Mouse (Mus musculus) kidney, embryonic 15.5 days (tissue): Measurements from ENCODE around the gene Lypd6b. TPM values are rescaled to one million over a fixed set of nuclear protein-coding genes. Genes with fewer than 3 reads are reported as not detected.
A peak's percentile ranks its signal among the peaks of the same experiment; 100 is the strongest.

Source experiments
- ATAC-seq: fragments of 200-750 bp; cut with Nextera tagmentation; replicated peaks from 2 replicates; pipeline ENCODE4 v1.8.0; 2017; ENCODE audit warnings: moderate TSS enrichment; ENCODE audit not compliant: low FRiP score
- H3K27ac ChIP-seq: fragments of 300-500 bp; sonication (generic); 2 replicates; pipeline ENCODE4 v1.5.1; 2015; ENCODE audit warnings: mild to moderate bottlenecking, inconsistent platforms
- H3K27me3 ChIP-seq: fragments of 300-500 bp; sonication (generic); 2 replicates; pipeline ENCODE4 v1.6.1; 2015; ENCODE audit warnings: inconsistent platforms
- H3K36me3 ChIP-seq: fragments of 300-500 bp; sonication (generic); 2 replicates; pipeline ENCODE4 v1.6.1; 2015; ENCODE audit warnings: inconsistent platforms
- H3K4me1 ChIP-seq: fragments of 300-500 bp; sonication (generic); 2 replicates; pipeline ENCODE4 v1.6.1; 2015; ENCODE audit warnings: inconsistent platforms
- H3K4me2 ChIP-seq: fragments of 300-500 bp; sonication (generic); 2 replicates; pipeline ENCODE4 v1.6.1; 2015; ENCODE audit warnings: moderate library complexity, mild to moderate bottlenecking, inconsistent platforms
- H3K4me3 ChIP-seq: fragments of 300-500 bp; sonication (generic); replicated peaks from 2 replicates; pipeline ENCODE4 v1.5.1; 2015; ENCODE audit warnings: mild to moderate bottlenecking, inconsistent platforms
- H3K9ac ChIP-seq: fragments of 300-500 bp; sonication (generic); 2 replicates; pipeline ENCODE4 v1.6.1; 2015; ENCODE audit warnings: mild to moderate bottlenecking, inconsistent platforms
- H3K9me3 ChIP-seq: fragments of 300-500 bp; sonication (generic); replicated peaks from 2 replicates; pipeline ENCODE4 v1.6.1; 2016; ENCODE audit warnings: inconsistent platforms
- WGBS: fragments of 180-500 bp; shearing (Covaris S2); methylation state at CpG from one replicate; pipeline ENCODE4 v1.1.7; 2015; ENCODE audit warnings: mixed read lengths; 5-methylcytosine and 5-hydroxymethylcytosine counted together
- polyA plus RNA-seq: library from polyadenylated mRNA; unstranded; fragments of >200 nt; fragmentation: Nextera tagmentation; extraction: Ambion mirVana; gene quantifications from 2 replicates; pipeline ENCODE4 v1.2.1, GENCODE M21; 2015

Gene Lypd6b
- 10.0 and 11.6 TPM in 2 replicates for polyA plus RNA-seq

DNA sequence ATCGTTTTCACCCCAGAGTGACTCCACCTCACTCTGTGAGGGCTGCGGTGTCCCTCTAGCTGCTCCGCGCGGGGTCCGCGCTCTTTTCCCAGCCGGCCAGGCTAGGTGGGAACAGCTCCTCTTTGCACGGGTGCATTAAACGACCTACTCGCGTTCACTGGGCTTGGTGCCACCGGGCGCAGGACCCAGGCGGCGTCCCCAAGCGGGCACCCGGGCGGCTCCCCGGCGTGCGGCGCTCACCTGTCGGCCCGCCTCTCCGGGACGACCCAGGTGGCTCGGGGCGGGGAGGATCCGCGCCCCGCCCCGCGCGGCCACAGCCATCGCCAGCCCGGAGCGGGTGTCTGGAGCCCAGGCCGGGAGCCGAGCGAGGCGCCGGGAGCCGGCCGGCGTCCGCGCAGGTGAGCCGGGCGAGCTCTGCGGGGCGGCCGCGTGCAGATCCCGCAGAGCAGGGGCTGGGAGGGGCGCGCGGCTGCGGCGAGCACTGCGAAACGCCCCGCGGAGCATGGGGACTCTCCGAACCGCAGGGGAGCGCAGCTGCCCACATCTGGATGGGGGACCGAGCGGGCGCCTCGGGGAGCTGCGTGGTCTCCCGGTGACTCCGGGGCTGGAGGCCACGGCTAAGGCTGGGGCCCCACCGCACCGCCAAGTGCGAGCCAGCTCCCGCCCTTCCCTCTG lies at the start of gene Lypd6b:
Gene Lypd6b (plus strand): TSS at position 313 of the 675 bp plus-strand sequence.
- peak; percentile 66 for ATAC-seq

DNA sequence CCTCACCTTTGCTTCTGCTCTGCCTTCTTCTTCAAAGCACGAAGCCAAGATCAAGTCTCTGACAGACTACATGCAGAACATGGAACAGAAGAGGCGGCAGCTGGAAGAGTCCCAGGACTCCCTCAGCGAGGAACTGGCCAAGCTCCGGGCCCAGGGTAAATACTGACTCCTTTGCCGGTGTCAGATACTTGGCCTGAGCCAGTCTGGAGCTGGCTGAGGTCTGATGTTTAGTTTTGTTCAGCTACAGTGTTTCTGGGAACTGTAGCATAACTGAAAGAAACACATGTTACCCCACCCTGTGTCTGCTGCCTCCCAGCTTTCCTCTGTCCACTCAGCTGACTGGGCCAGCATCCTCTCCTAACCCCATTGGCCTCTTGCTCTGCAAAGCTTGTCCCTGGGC lies 48.4 kb upstream of the Lypd6b start:
- 71% methylated on average over 5 of the region's 5 CpGs for WGBS
- Histone ChIP-seq H3K9me3 (no peaks in the 10 kb centered on the region), H3K4me2 (no peak overlapping the region), H3K4me3 (no peak overlapping the region), H3K4me1 (peaks cover 36% of the 10 kb centered on the region), H3K27ac (no peak overlapping the region), H3K9ac (no peak overlapping the region), H3K27me3 (no peaks in the 10 kb centered on the region), H3K36me3 (no peaks in the 10 kb centered on the region)
- ATAC-seq, result no peak

More for the DNA sequence above, at the start of gene Lypd6b:
- Histone ChIP-seq H3K27me3 (peaks cover 52% of the 10 kb centered on the region), H3K9me3 (no peaks in the 10 kb centered on the region), H3K4me2 (peak within 1 kb of the TSS; percentile 95), H3K27ac (0 out of 2 replicates have a peak within 1 kb of the TSS, but pooled peaks have one; percentile 18), H3K9ac (peak within 1 kb of the TSS; percentile 67), H3K4me3 (peak within 1 kb of the TSS; percentile 70), H3K36me3 (no peaks in the 10 kb centered on the region), H3K4me1 (peaks cover 23% of the 10 kb centered on the region)
- under 1% methylated on average over 73 of the region's 79 CpGs for WGBS

DNA sequence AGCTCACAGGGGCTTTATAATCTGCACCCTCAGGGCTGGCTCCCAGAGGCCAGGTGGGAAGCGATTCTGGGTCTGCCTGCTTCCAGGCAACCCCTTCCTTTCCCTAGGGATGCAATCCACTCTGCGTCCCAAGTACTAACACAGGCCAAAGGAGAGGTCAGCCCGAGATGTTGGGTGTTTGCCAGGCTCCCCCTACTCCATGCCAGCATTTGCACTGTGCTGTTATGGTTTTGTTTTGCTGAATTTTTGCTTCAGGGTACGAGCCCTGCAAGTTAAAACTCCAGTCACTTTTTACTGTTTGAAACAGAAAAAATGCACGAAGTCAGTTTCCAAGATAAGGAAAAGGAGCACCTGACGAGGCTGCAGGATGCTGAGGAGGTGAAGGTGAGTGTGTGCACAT lies 46.5 kb upstream of the Lypd6b start:
- Histone ChIP-seq H3K4me1 (peaks cover 44% of the 10 kb centered on the region), H3K4me3 (no peak overlapping the region), H3K36me3 (no peaks in the 10 kb centered on the region), H3K9ac (no peak overlapping the region), H3K4me2 (no peak overlapping the region), H3K27ac (no peak overlapping the region), H3K9me3 (no peaks in the 10 kb centered on the region), H3K27me3 (no peaks in the 10 kb centered on the region)
- 66% methylated on average over 6 of the region's 6 CpGs for WGBS
- ATAC-seq, result no peak

DNA sequence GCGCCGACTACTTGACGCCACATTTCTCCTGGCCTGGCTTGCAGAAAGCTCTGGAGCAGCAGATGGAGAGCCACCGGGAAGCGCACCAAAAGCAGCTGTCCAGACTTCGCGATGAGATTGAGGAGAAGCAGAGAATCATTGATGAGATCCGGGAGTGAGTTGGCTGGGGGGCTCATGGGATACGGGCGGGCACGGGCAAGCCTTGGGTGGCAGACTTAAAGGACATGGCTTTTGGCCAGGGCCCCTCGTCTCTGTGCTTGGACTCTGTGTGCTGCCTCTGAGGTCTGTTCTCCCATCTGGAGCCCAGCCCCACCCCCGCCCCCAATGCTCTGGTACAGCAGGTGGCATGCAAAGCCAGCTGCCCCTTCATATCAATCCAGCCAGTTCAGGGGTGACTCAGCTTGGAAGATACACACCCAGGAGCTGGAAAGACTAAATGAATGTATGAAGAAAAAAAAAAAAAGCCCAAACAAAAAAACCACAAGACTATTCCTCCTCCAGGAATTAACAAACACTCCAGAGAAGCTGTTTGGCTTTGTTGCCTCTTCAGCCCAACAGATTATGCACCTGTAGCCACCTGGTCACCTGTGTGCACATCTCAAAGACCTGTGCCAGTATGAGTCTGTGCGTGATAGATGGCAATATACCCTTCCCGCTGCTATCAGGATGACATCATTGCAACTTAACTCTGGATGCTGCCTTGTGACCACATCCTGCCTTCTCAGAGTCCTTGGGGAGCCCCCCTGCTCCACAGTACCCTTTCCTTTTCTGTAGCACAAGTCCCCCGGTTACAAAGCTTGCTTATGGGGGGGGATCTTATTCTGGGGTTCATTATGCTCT lies 45.4 kb upstream of the Lypd6b start:
- ATAC-seq, result no peak
- H3K4me1 ChIP-seq, result peaks cover 51% of the 10 kb centered on the region
- peak overlapping the region; percentile 73 for H3K27ac ChIP-seq
- H3K27me3 ChIP-seq, result no peaks in the 10 kb centered on the region
- H3K4me3 ChIP-seq, result no peak overlapping the region
- H3K36me3 ChIP-seq, result no peaks in the 10 kb centered on the region
- H3K9me3 ChIP-seq, result no peaks in the 10 kb centered on the region
- no peak overlapping the region for H3K4me2 ChIP-seq
- no peak overlapping the region for H3K9ac ChIP-seq
- 75% methylated on average over 16 of the region's 16 CpGs for WGBS

DNA sequence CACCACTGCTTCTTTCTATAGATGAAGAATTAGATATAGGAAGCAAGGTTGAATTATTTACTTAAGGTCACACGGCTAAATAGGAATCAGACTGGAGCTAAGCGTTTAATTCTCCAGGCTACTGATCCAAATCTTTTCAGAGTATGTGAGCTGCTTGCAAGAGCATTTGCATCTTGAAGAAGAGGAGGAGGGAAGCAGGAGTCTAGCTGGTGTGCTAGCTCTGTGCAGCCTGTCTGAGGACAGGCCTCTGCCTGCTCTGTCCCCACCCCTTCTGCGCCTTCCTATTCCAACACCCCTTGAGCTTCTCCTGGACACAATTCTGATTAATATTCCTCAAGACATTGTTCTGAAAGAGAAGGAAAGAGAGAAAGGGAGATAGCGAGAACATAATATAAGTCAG lies 44.6 kb upstream of the Lypd6b start:
- H3K27me3 ChIP-seq, result no peaks in the 10 kb centered on the region
- no peak overlapping the region for H3K4me3 ChIP-seq
- no peak overlapping the region for H3K4me2 ChIP-seq
- H3K27ac ChIP-seq, result peak overlapping the region; percentile 78
- peaks cover 58% of the 10 kb centered on the region for H3K4me1 ChIP-seq
- WGBS, result 64% methylated on average over 4 of the region's 4 CpGs
- no peaks in the 10 kb centered on the region for H3K9me3 ChIP-seq
- no peak for ATAC-seq
- no peak overlapping the region for H3K9ac ChIP-seq
- no peaks in the 10 kb centered on the region for H3K36me3 ChIP-seq

DNA sequence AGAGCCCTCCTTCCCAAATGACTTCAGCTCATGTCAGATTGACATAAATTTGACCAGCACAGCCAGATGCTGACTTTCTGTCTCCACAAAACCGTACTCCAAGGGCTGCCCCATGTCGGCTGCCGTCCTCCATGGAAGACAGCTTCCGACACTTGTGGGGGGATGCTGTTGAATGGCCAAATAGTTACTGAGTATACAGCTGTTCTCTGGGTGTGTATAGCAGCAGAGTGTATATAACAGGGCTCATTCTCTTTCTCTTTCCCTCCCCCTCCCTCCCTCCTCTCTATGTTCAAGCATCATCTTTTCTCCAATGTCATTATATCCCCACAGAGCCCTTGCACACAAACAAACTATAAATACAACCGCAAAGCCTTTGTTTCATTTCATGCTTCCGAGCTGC lies 43.7 kb upstream of the Lypd6b start:
- Histone ChIP-seq H3K9ac (no peak overlapping the region), H3K4me2 (peak overlapping the region; percentile 39), H3K9me3 (no peaks in the 10 kb centered on the region), H3K4me1 (peaks cover 58% of the 10 kb centered on the region), H3K36me3 (no peaks in the 10 kb centered on the region), H3K27me3 (no peaks in the 10 kb centered on the region), H3K4me3 (peak overlapping the region; percentile 16; the same call in 1 of the 2 replicates), H3K27ac (peak overlapping the region; percentile 78)
- ATAC-seq, result peak; percentile 37; the same call in 1 of the 2 replicates
- 19% methylated on average over 6 of the region's 6 CpGs for WGBS

DNA sequence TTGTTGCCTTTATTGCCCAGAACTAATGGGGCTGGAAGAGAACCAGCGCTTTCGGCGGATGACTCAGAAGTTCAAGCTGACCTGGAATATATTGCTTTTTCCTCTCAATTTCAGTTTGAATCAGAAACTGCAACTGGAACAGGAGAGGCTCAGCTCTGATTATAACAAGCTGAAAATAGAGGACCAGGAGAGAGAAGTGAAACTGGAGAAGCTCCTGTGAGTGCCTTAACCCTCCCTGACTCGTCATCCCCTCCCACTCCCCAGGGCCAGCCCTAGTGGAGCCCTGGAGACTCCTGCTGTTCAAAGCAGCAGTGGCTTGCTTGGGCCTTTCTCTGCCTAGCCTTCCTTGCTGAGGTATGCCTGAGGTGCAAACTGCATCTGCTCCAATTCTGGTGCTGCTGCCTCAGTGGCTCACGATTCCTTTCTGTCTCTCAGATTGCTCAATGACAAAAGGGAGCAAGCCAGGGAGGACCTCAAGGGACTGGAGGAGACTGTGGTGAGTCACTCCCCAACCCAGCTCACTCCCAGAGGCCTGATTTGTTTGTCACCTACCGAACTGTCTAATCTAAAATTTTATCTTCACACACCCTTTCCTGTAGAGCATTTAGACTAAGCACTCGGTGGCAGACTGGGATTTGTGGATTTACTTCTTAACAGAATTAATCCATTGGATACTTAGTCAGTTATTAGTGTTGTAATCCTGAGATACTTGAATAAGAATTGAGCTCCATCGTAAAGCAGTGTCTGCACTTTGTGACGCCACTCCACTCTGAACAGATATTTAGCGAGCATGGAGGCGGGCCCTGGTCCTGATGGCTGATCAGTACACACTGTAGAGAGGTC lies 43.0 kb upstream of the Lypd6b start:
- H3K36me3 ChIP-seq, result no peaks in the 10 kb centered on the region
- peak; percentile 68 for ATAC-seq
- H3K4me3 ChIP-seq, result peak overlapping the region; percentile 16; the same call in 1 of the 2 replicates
- peak overlapping the region; percentile 39 for H3K4me2 ChIP-seq
- no peak overlapping the region for H3K9ac ChIP-seq
- H3K27ac ChIP-seq, result peak overlapping the region; percentile 78
- H3K4me1 ChIP-seq, result peaks cover 58% of the 10 kb centered on the region
- H3K9me3 ChIP-seq, result no peaks in the 10 kb centered on the region
- 34% methylated on average over 11 of the region's 11 CpGs for WGBS
- H3K27me3 ChIP-seq, result no peaks in the 10 kb centered on the region

DNA sequence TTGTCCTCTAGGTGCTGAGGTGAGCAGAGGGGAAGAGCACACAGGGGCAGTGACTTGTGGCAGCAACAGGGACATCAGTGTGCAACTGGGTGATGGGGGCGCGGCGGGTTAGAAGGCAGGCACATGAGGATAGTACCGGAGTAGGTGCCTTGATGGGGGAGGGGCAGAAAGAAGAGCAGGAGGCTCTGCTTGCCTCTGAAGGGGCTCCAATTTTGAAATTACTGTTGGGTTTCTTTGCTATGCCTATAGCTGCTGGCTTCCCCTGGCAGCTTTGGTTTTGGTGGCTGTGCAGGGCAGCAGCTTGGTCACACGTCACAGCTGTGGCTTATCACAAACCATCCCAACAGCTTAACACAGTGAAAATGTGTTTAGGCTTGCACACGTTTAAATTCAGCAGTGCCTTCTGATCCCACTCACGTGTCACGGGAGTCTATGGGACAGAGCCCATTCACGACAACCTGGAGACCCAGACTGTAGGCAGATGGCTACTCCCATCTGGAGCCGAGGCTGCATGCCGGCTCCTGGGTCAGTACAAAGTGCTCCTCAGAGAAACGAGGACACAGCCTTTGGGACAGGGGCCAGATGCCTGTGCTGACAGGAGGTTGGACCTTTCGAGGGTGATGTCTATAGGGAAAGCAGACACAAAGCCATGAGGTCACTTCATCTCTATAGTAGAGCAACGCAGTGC lies 42.2 kb upstream of the Lypd6b start:
- 61% methylated on average over 14 of the region's 14 CpGs for WGBS

DNA sequence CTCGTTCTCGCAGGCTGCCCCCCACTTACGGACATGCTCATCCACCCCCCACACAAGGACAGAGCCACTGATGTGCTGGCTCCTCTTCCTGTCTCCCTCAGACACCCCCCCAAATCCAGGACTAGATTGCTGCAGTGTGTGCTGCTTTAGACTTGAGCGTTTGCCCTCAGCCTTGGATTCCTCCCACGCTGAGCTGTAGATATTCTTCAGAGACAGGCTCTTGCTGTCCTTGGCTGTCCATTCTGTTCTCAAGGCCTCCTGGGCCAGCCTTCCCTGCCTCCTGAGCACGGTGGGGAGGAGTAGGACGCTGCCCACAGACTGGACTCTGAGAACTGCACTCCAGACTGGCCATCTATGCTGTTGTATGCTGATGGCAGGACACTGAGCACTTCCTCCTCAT lies 40.5 kb upstream of the Lypd6b start:
- no peaks in the 10 kb centered on the region for H3K36me3 ChIP-seq
- H3K27ac ChIP-seq, result no peak overlapping the region
- peak; percentile 23; the same call in 1 of the 2 replicates for ATAC-seq
- H3K4me2 ChIP-seq, result no peak overlapping the region
- peaks cover 50% of the 10 kb centered on the region for H3K4me1 ChIP-seq
- H3K27me3 ChIP-seq, result no peaks in the 10 kb centered on the region
- 45% methylated on average over 7 of the region's 7 CpGs for WGBS
- H3K9ac ChIP-seq, result no peak overlapping the region; the same call in 1 of the 2 replicates
- H3K4me3 ChIP-seq, result no peak overlapping the region
- H3K9me3 ChIP-seq, result no peaks in the 10 kb centered on the region

More for the DNA sequence above, 42.2 kb upstream of the Lypd6b start:
- no peak overlapping the region for H3K4me2 ChIP-seq
- no peaks in the 10 kb centered on the region for H3K36me3 ChIP-seq
- no peak overlapping the region for H3K9ac ChIP-seq
- H3K27me3 ChIP-seq, result no peaks in the 10 kb centered on the region
- 0 out of 2 replicates have a peak, but pooled peaks have one; percentile 29 for ATAC-seq
- no peak overlapping the region for H3K4me3 ChIP-seq
- no peak overlapping the region; the same call in 1 of the 2 replicates for H3K27ac ChIP-seq
- peaks cover 58% of the 10 kb centered on the region for H3K4me1 ChIP-seq
- H3K9me3 ChIP-seq, result no peaks in the 10 kb centered on the region

DNA sequence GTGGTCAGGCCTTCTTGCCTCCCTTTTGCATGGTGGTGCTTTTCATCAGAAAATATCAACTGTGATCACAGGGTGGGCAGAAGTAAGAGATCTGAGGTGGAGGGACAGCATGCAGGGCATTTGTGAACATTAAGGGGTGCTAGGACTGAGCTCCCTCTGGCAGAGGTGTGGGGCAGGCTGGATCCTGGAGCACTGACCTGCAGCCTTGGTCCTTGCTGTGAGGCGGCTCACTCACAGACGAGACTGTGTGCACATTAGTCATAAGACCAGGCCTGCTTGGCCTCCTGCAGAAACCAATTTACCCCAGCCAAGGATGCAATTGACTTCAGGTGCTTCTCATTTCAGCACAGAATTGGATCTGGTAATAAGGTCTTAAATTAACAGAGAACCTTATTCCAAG lies 39.8 kb upstream of the Lypd6b start:
- Histone ChIP-seq H3K9ac (no peak overlapping the region), H3K9me3 (no peaks in the 10 kb centered on the region), H3K4me2 (no peak overlapping the region), H3K4me3 (no peak overlapping the region), H3K36me3 (no peaks in the 10 kb centered on the region), H3K27ac (peak overlapping the region; percentile 19; the same call in 1 of the 2 replicates), H3K27me3 (no peaks in the 10 kb centered on the region), H3K4me1 (peaks cover 43% of the 10 kb centered on the region)
- 79% methylated on average over 2 of the region's 2 CpGs for WGBS
- ATAC-seq, result no peak
